Mouse (Mus musculus): Measurements from ENCODE around the gene Tenm4. TPM values are rescaled to one million over a fixed set of nuclear protein-coding genes. Genes with fewer than 3 reads are reported as not detected.

Tenm4 gene
- polyA plus RNA-seq, 1 experiment: 1.0 TPM

GRCm38 (mm10) chr7:96230720-96231241 lies 59.7 kb downstream of the Tenm4 start:
- no peak for DNase-seq (ENCODE audit: low read depth, low spot score)
- 36% methylated on average over 9 of the region's 9 CpGs for WGBS

- 90% methylated on average over 6 of the region's 6 CpGs for WGBS
- DNase-seq (ENCODE audit: low read depth, low spot score): no peak
Observed at GRCm38 (mm10) chr7:96235847-96236246, 64.8 kb downstream of the Tenm4 start.

DNA sequence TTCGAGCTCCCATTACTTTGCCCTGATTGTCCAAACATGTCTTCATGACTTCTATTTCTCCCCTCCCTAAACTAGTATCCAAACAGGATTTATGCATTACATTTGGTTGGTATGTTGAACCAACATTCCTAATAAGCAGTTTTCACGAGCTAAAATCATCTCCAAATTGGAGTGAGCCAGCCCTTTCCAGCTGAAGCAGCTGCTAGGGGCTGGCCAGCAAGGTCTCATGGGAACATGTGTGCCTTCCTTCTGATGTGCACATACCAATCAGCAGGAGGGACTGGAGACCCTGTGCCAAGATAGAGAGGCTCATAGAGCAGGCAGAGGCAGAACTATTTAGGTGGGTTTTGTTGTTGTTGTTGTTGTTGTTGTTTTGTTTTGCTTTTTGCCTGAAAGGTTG lies 69.6 kb downstream of the Tenm4 start:
- DNase-seq (ENCODE audit: low read depth, low spot score): no peak
- WGBS: 39% methylated on average over 2 of the region's 2 CpGs

DNA sequence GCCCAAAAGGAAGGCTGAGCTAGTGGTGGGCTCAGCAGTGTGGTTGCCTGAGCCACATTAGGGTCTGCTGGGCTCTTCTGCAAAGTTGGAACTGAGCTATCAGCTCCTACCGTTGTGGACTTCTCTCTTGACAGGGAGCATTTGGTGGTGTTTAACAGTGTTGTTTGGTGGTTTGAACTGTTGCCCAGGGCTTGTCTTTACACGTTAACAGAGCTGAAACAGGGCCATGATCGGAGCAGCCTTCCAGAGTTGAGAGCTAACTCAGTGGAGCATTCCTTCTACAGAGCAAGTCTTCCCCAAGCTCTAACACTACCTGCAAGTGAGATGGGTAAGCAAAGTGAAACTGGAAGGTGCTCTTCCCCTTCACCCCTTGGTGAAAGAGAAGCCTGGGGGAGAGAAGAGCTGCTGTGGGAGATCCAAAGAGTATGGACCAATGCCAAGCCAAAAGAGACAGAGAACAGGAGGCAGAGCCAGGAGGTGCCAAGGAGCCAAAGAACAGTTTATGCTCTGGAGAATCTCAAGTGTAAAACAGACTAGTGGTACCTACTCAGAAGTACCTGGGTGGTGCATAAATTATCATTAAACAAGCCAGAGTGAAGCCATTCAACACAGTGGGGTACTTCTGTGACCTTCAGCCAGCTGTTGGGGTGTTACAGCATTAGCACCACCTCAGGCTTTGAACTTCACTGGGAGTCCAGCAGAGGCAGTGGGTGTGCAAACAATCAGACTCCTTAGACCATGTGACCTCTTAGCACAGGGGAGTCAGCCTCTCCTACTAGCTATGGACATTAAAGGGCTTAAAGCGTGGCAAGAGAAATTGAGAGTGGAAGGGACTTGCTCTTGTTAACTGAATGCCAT lies 71.5 kb downstream of the Tenm4 start:
- WGBS: 54% methylated on average over 4 of the region's 4 CpGs
- no peak for DNase-seq (ENCODE audit: low read depth, low spot score)

DNA sequence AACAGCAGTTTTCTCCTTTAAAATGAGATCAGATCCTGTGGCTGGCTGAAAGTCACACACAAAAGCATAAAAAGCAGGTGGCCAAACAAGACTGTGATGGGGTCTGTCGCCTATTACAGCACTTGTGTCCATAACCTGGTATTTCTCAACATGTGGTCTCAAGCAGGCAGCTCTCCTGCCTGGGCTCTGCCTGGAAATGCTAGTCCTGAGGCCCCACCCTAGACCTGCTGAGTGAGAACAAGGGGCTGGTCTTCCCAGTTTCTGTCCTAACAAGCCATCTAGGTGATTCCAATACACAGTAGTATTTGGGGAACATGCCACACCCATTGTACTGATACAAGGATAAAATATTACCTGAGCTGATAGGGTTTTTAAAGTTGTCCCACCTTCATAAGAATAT lies 73.8 kb downstream of the Tenm4 start:
- no peak for DNase-seq (ENCODE audit: low read depth, low spot score)
- 52% methylated on average over 1 of the region's 1 CpGs for WGBS

- 79% methylated on average over 6 of the region's 6 CpGs for WGBS
Observed at GRCm38 (mm10) chr7:96259630-96260029, 88.6 kb downstream of the Tenm4 start.

DNA sequence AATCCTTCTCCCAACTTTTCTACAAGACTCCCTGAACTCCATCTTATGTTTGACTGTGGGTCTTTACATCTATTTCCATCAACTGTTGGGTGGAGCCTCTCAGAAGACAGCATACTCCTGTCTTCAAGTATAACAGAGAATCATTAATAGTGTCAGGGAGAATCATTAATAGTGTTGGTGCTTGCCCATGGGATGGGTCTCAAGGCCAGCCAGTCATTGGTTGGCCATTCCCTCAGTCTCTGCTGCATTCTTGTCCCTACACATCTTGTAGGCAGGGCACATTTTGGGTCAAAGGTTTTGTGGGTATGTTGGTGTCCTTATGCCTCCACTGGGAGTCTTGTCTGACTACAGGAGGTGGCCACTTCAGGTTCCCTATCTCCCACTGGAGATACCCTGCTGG lies 91.1 kb downstream of the Tenm4 start:
- no peak for DNase-seq (ENCODE audit: low read depth, low spot score)

More at GRCm38 (mm10) chr7:96259630-96260029, 88.6 kb downstream of the Tenm4 start:
- DNase-seq (ENCODE audit: low read depth, low spot score): no peak

- DNase-seq (ENCODE audit: low read depth, low spot score): no peak
- WGBS: 67% methylated on average over 1 of the region's 1 CpGs
Observed at GRCm38 (mm10) chr7:96265941-96266340, 94.9 kb downstream of the Tenm4 start.

DNA sequence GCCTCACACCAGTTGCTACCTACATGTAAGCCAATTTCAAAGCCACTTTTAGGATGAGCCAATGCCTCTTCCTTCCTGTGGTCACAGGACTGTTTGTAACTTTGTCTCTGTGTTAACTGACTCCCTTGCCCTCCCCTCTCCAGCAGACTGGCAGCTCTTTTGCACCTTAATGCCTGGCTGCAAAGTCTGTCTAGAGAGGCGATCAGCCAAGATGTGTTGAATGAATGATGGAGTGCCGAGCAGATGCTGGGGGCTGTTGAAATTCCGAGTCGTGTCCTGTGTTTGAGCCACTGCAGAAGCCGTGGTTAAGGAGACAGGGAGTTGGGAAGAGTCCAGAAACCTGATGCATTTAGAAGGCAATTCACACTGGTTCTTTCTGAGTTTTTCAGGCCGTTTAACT lies 96.2 kb downstream of the Tenm4 start:
- no peak for DNase-seq (ENCODE audit: low read depth, low spot score)
- WGBS: 61% methylated on average over 6 of the region's 6 CpGs

GRCm38 (mm10) chr7:96270684-96271083 lies 99.6 kb downstream of the Tenm4 start:
- no peak for DNase-seq (ENCODE audit: low read depth, low spot score)
- WGBS: 80% methylated on average over 4 of the region's 4 CpGs

GRCm38 (mm10) chr7:96272068-96272467 lies 101.0 kb downstream of the Tenm4 start:
- DNase-seq (ENCODE audit: low read depth, low spot score): no peak
- WGBS: 61% methylated on average over 3 of the region's 3 CpGs

GRCm38 (mm10) chr7:96274486-96274885 lies 103.4 kb downstream of the Tenm4 start:
- WGBS: 73% methylated on average over 2 of the region's 2 CpGs
- DNase-seq (ENCODE audit: low read depth, low spot score): no peak

DNA sequence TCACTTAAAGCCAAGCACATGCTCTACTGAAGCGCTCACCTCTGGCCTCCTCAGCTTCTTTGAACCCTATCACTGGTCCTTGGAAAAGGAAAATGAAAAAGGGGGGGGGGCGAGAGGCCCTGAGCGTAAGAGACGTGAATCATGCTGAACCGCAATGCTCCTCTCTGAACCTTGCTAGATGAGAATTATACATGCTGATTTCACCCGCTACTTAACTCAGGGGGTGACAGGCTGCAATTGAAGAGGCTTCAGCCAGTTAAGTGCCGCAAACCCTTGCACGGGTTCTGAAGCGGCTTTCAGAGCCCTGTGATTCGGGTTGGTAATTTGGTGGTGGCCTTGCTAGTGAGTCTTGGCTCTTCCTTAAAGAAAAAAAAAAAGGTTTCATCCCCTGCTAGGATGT lies 106.5 kb downstream of the Tenm4 start:
- 90% methylated on average over 10 of the region's 10 CpGs for WGBS
- no peak for DNase-seq (ENCODE audit: low read depth, low spot score)

DNA sequence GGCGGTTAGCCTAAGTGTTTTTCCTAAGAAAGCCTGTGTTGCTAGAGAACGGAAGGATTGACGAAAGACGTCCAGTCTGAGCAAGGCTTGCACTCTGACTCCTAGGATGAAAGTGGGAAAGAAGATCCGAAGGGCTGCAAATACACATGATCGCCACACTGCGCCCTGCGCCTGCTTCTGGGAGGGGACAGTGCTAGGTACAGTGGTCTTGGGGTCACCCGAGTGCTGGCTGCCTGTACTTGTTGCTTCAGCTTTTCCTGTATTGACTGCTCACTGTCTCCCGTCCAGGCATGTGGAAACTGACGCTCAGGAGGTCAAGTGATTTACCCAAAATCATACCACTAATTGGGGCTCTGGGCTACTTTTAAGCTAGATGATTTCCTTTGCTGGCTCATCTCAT lies 107.3 kb downstream of the Tenm4 start:
- WGBS: 90% methylated on average over 11 of the region's 11 CpGs
- no peak for DNase-seq (ENCODE audit: low read depth, low spot score)

- DNase-seq (ENCODE audit: low read depth, low spot score): no peak
- WGBS: 63% methylated on average over 4 of the region's 4 CpGs
Observed at GRCm38 (mm10) chr7:96280795-96281194, 109.7 kb downstream of the Tenm4 start.

GRCm38 (mm10) chr7:96290576-96290975 lies 119.5 kb downstream of the Tenm4 start:
- no peak for DNase-seq (ENCODE audit: low read depth, low spot score)
- 29% methylated on average over 2 of the region's 2 CpGs for WGBS

DNA sequence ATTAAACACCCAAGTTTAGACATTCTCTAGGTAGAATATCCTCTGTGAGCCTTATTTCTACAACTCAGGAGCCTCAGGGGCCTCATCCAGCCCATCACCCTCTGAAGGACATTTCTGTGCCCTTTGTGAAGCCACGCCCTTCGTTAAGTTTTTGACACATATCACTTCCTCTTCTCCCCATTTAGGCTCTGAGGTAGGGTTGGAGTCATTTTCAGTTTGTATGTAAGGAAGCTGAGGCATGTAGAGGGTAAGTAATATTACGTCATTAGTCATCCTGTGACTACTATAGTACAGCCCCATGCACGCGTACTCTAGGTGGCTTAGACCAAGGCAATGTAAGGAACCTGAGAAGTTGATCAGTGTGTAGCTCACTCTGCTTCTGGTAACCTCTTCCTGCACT lies 124.9 kb downstream of the Tenm4 start:
- DNase-seq (ENCODE audit: low read depth, low spot score): no peak
- WGBS: 90% methylated on average over 5 of the region's 5 CpGs

DNA sequence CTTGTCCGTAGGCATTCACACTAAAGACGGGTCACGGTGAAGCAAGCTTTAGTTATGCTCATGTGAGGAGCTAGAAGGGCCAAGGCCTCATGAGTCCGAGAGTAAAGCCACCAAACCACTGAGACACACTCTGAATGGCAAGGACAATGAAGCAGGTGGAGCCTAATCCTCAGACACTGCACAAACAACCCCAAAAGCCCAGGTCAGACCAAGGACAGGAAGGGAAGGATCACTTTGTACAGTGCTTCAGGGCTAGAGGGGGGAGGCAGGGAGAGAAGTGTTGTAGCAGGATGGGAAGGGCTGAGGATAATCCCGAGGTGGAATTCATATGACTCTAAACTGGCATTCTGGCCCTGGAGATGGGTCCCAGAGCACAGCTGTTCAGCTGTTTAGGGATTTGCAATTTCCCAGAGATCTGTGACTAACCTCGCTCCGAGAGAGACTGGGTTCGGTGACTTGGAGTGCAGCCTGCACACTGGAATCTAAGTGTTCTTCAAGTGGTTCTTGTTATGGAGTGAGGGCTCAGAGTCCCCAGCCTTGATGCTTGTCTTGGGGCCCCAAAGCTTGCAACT lies 129.9 kb downstream of the Tenm4 start:
- no peak for DNase-seq (ENCODE audit: low read depth, low spot score)
- WGBS: 66% methylated on average over 8 of the region's 8 CpGs

GRCm38 (mm10) chr7:96301813-96302212 lies 130.8 kb downstream of the Tenm4 start:
- DNase-seq (ENCODE audit: low read depth, low spot score): no peak
- WGBS: 47% methylated on average over 3 of the region's 3 CpGs

GRCm38 (mm10) chr7:96303963-96304362 lies 132.9 kb downstream of the Tenm4 start:
- DNase-seq (ENCODE audit: low read depth, low spot score): no peak
- 50% methylated on average over 2 of the region's 2 CpGs for WGBS

DNA sequence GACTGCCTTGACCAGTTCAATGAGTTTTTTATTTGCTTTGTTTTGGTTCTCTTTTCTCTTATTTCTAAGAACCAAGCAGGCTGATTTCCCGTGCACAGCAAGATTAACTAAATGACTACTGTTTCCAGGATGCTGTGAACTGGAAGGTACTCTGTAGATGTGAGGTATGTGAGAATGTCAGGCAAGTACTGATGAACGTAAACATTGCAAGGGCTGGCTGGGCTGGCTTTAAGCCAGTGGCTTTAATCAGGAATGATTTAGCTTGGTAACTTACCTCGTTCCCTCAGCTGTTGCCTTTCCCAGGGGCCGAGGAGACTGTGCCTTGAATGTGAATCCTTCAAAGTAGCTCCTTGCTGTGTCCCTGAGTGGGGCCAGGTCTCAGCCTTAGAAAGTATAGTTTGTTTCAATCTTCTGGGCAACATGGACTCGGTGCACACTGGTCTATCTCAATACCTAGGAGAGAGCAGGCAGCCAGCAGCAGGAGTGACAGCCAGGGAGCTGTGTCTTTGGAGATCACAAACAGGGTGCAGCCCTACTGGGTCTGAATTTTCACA lies 134.4 kb downstream of the Tenm4 start:
- 48% methylated on average over 5 of the region's 5 CpGs for WGBS

More for the DNA sequence above, 134.4 kb downstream of the Tenm4 start:
- no peak for DNase-seq (ENCODE audit: low read depth, low spot score)

Data from large intestine, adult 2 months (tissue).